Mouse (Mus musculus) splenic B cell, adult 2 months (primary cell): ENCODE data around the gene Alpl.

Experiments
- DNase-seq: peaks from one replicate; pipeline ENCODE4 v3.0.0-alpha.2; 2011; ENCODE audit warnings: low read depth, low spot score
- H3K27me3 ChIP-seq: 2 replicates; pipeline ENCODE4 v1.6.1; 2012; ENCODE audit warnings: mild to moderate bottlenecking, low read length, moderate library complexity, mixed read lengths; ENCODE audit not compliant: control insufficient read depth, poor library complexity, insufficient read depth, severe bottlenecking
- H3K36me3 ChIP-seq: 2 replicates; pipeline ENCODE4 v1.6.1; 2012; ENCODE audit warnings: mild to moderate bottlenecking, low read length, moderate library complexity, mixed read lengths; ENCODE audit not compliant: control insufficient read depth, poor library complexity, insufficient read depth, severe bottlenecking

Gene Alpl

DNA sequence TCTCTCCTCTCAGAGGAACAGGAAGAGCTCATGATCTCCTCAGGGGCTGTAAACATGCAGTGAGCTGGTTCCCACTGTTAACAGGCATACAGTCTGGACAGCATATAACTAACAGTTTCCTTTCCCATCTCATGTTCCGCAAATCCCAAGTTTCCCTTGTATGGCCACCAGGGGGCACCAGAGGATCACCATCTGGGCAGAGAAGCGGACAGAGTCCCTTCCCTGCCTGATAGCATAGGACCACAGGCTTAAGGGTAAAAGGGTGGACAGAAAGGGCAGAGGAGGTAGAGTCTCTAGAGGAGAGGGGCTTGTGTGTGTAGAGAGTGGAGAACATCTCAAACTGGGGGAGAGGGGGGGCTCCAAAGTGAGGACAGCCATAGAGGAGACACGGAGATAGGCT is 66.0 kb downstream of the Alpl start:
- Histone ChIP-seq H3K36me3 (no peaks in the 10 kb centered on the region), H3K27me3 (no peaks in the 10 kb centered on the region)
- peak; percentile 88 for DNase-seq

GRCm38 (mm10) chr4:137729155-137729855 is 66.9 kb downstream of the Alpl start:
- DNase-seq = peak; percentile 14
- Histone ChIP-seq H3K36me3 (no peaks in the 10 kb centered on the region), H3K27me3 (no peaks in the 10 kb centered on the region)

DNA sequence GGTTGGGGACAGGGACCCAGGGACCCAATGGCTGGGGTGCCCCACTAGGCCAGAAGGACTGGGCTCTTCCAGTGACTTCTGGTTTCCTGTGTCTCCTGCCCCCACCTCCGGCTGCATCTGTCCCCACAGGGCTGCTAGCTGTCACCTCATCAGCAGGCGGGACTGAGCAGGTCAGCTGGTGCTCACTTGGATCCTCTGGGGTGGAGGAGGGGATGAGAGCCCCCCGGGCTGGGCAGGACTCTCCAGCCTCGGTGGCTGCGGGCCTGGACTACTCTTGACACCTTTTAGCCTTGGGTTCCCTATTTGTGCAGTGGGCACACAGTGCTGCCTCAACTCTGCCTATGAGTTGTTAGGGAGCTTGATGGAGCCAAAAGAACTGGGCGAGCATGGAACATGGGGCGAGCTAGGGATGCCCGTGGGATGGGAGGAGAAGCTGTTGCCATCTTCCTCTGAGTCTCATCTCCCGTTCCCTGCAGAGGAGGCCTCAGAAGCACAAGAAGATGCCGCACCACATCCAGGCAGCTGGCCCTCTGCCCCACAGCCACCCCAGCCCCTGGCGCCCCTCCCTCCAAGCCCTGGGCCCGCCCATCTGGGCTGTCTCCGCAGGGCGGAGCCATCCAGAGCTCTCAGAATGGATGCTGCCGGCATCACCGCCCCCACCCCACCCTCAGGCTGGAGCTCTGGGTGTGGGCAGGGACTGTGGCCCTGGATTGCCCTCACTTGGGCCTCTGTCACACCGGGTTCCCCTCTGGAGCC is 67.6 kb downstream of the Alpl start:
- DNase-seq = no peak
- H3K36me3 ChIP-seq = no peaks in the 10 kb centered on the region
- no peaks in the 10 kb centered on the region for H3K27me3 ChIP-seq

GRCm38 (mm10) chr4:137727506-137728187 is 68.5 kb downstream of the Alpl start:
- DNase-seq = peak; percentile 47
- no peaks in the 10 kb centered on the region for H3K36me3 ChIP-seq

GRCm38 (mm10) chr4:137726739-137727505 is 69.3 kb downstream of the Alpl start:
- no peak for DNase-seq

More at GRCm38 (mm10) chr4:137727506-137728187, 68.5 kb downstream of the Alpl start:
- H3K27me3 ChIP-seq = no peaks in the 10 kb centered on the region

DNA sequence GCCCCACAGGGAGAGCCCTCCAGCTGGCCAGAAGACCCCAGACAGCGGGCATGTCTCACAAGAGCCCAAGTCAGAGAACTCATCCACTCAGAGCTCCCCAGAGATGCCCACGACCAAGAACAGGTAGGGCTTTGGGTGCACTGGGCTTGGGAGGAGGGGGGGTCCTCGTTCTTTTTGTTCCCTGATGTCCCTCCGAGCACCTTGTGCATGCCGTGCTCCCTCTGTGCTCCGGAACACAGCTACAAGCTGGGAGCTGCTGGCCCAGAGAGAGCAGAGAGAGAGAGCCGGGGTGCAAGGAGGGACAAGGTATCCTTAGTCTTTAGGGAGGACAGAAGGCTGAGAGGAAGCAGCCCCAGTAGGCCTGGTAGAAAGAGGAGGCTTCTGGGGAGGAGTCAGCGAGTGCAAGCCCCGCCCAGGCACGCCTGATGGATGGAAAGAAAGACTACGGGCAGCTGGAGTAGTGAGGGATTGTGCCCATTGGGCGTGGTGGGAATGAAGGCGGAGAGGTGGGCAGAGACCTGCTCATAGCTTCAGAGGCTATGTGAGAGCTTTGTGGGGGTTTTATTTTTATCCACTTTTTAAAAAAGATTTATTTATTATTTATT is 70.5 kb downstream of the Alpl start:
- Histone ChIP-seq H3K36me3 (no peaks in the 10 kb centered on the region), H3K27me3 (no peaks in the 10 kb centered on the region)
- no peak for DNase-seq

More at GRCm38 (mm10) chr4:137726739-137727505, 69.3 kb downstream of the Alpl start:
- H3K36me3 ChIP-seq = no peaks in the 10 kb centered on the region
- H3K27me3 ChIP-seq = no peaks in the 10 kb centered on the region

DNA sequence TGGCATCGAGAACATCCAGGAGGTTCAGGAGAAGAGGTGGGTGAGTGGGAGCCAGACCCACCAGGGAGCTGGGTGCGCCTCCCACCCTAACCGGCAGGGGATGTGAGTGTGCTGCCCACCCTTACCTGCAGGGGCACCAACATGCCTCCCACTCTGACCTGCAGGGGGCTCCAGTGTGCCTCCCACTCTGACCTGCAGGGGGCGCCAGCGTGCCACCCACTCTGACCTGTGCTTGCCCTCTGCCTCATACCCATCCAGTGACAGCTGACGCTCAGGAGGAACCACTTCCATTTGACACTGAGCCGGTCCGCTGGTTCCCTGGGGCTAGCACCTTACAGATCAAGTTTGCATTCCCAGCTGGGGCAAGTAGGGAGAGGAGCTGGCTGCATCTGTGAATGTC is 71.4 kb downstream of the Alpl start:
- Histone ChIP-seq H3K27me3 (no peaks in the 10 kb centered on the region), H3K36me3 (no peaks in the 10 kb centered on the region)
- peak; percentile 87 for DNase-seq

DNA sequence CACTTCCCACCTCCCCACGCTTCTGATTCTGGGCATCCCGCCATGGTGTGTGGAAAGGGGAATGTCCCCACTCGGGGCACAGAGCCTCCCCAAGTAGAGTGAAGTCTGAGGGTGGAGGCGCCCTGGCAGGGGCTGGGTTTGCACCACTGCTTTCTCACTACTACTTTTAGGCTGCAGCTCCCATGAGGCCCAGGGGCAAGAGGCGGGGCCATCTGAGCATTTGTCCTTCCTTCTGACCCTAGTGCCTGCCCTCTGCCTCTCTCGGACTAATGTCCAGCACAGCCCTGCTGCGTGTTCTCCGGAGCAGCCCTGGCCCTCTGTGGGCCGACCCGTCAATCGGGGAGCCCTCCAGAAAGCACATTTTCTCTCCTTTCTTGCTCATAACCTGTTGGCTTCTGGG is 72.0 kb downstream of the Alpl start:
- DNase-seq = peak; percentile 56
- Histone ChIP-seq H3K27me3 (no peaks in the 10 kb centered on the region), H3K36me3 (no peaks in the 10 kb centered on the region)

- H3K36me3 ChIP-seq = no peaks in the 10 kb centered on the region
- no peak for DNase-seq
- H3K27me3 ChIP-seq = no peaks in the 10 kb centered on the region
These were observed 72.7 kb downstream of the Alpl start for GRCm38 (mm10) chr4:137723527-137723926.

DNA sequence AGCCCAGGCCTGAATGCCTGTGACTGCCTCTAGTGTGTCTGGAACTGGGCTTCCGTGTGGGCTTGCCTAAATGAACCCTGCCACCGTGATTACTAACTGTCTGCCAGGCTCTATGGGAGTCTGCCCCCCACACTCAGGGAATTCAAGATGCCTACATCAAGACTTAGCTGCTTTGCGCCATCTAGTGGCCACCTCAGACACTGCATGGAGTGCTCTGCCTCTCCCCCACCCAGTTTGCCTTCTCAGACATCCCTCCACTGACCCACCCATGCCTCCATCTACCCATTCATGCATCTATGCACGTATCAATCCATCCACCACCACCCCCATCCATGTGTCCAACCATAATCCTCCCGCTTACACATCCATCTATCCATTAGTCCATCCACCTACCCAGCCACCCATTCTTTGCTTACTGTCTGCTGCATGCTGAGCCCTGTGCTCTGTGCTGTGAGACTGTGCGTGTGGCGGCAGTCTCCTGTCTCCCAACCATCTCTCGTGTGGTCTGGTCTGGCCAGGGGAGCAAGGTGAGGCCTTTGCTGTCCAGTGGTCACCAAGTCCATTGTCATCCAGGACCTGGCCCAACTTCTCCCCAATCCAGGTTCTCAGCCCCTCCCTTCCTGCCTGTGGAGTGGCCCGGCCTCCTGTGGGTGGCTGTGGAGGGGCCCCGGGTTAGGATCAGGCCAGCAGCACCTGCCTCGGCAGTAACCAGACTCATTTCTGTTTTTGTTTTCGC is 73.3 kb downstream of the Alpl start:
- DNase-seq = peak; percentile 83
- H3K36me3 ChIP-seq = no peaks in the 10 kb centered on the region
- no peaks in the 10 kb centered on the region for H3K27me3 ChIP-seq

GRCm38 (mm10) chr4:137722230-137722629 is 74.0 kb downstream of the Alpl start:
- DNase-seq = no peak
- Histone ChIP-seq H3K27me3 (no peaks in the 10 kb centered on the region), H3K36me3 (no peaks in the 10 kb centered on the region)

DNA sequence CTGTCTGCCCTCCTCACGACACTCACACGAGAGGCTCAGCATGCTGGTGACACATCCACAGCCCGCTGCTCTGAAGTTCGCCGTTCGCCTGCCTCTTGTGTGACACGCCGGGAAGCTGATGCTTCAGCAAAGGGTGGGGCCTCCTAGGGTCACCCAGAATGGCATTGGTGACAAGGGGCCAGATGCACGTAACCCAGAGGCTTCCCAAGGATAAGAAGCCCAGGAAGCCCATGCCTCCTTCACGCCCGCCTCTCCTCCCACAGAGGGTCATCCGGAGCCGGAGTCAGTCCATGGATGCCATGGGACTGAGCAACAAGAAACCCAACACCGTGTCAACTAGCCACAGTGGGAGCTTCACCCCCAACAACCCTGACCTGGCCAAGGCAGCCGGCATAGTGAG is 74.6 kb downstream of the Alpl start:
- Histone ChIP-seq H3K36me3 (no peaks in the 10 kb centered on the region), H3K27me3 (no peaks in the 10 kb centered on the region)
- DNase-seq = no peak

GRCm38 (mm10) chr4:137719378-137720077 is 76.7 kb downstream of the Alpl start:
- Histone ChIP-seq H3K36me3 (no peaks in the 10 kb centered on the region), H3K27me3 (no peaks in the 10 kb centered on the region)
- DNase-seq = peak; percentile 43
